Mouse (Mus musculus): ENCODE results near the gene Tsc22d2. TPM values are rescaled to one million over a fixed set of nuclear protein-coding genes. Genes with fewer than 3 reads are reported as not detected.
"Not testable (repeated sequence)": the region's sequence is repeated elsewhere in the genome, so short reads cannot be mapped to it uniquely, and the experiment has no call there.

Tsc22d2 gene
- total RNA-seq, 2 experiments from 2014 or later, result 35.9 to 36.8 TPM

- no peak for DNase-seq (ENCODE audit: low spot score in 2 of 2)
- intact Hi-C loops (cut with DNase I), result loop anchor here (5.0 kb wide), 2 partner anchors 257 to 572 kb away; partner anchors contain the start of gene Pfn2
Observed at GRCm38 (mm10) chr3:58418724-58419705, 4.5 kb downstream of the Tsc22d2 start.

- no peak for DNase-seq (ENCODE audit: low spot score in 2 of 2)
- intact Hi-C loops (cut with DNase I), result no loop called here
Observed at GRCm38 (mm10) chr3:58428861-58429260, 14.3 kb downstream of the Tsc22d2 start.

GRCm38 (mm10) chr3:58434414-58434813, 19.9 kb downstream of the Tsc22d2 start:
- DNase-seq (ENCODE audit: low spot score in 2 of 2), result no peak
- intact Hi-C loops (cut with DNase I), result no loop called here

GRCm38 (mm10) chr3:58448230-58448629, 33.7 kb downstream of the Tsc22d2 start:
- DNase-seq (ENCODE audit: low spot score in 2 of 2), result no peak
- intact Hi-C loops (cut with DNase I), result no loop called here

- no peak for DNase-seq (ENCODE audit: low spot score in 2 of 2)
- intact Hi-C loops (cut with DNase I), result no loop called here
Observed at GRCm38 (mm10) chr3:58449487-58449886, 35.0 kb downstream of the Tsc22d2 start.

- no peak for DNase-seq (ENCODE audit: low spot score in 2 of 2)
- intact Hi-C loops (cut with DNase I), result no loop called here
Observed at GRCm38 (mm10) chr3:58454414-58455205, 40.1 kb downstream of the Tsc22d2 start.

GRCm38 (mm10) chr3:58455255-58455654, 40.7 kb downstream of the Tsc22d2 start:
- intact Hi-C loops (cut with DNase I), result no loop called here
- no peak for DNase-seq (ENCODE audit: low spot score in 2 of 2)

GRCm38 (mm10) chr3:58469655-58470437, 55.3 kb downstream of the Tsc22d2 start:
- intact Hi-C loops (cut with DNase I), result no loop called here

GRCm38 (mm10) chr3:58475298-58475697, 60.8 kb downstream of the Tsc22d2 start:
- DNase-seq (ENCODE audit: low spot score in 2 of 2); intact Hi-C loops (cut with DNase I): not testable (repeated sequence)

More at GRCm38 (mm10) chr3:58469655-58470437, 55.3 kb downstream of the Tsc22d2 start:
- DNase-seq (ENCODE audit: low spot score in 2 of 2), result no peak

- DNase-seq (ENCODE audit: low spot score in 2 of 2), result no peak
- intact Hi-C loops (cut with DNase I), result no loop called here
Observed at GRCm38 (mm10) chr3:58478755-58479455, 64.4 kb downstream of the Tsc22d2 start.

- intact Hi-C loops (cut with DNase I), result no loop called here
Observed at GRCm38 (mm10) chr3:58485883-58486282, 71.4 kb downstream of the Tsc22d2 start.

GRCm38 (mm10) chr3:58487121-58487520, 72.6 kb downstream of the Tsc22d2 start:
- no peak for DNase-seq (ENCODE audit: low spot score in 2 of 2)
- intact Hi-C loops (cut with DNase I), result no loop called here

More at GRCm38 (mm10) chr3:58485883-58486282, 71.4 kb downstream of the Tsc22d2 start:
- DNase-seq (ENCODE audit: low spot score in 2 of 2), result no peak

GRCm38 (mm10) chr3:58487999-58488775, 73.7 kb downstream of the Tsc22d2 start:
- intact Hi-C loops (cut with DNase I), result no loop called here
- no peak for DNase-seq (ENCODE audit: low spot score in 2 of 2)

GRCm38 (mm10) chr3:58490787-58491186, 76.3 kb downstream of the Tsc22d2 start:
- DNase-seq (ENCODE audit: low spot score in 2 of 2), result peak in 1 of 2 experiments; percentile 27
- intact Hi-C loops (cut with DNase I), result loop anchor here (1.0 to 2.0 kb wide), 2 partner anchors 73 to 326 kb away; no protein-coding TSS in a partner anchor

- DNase-seq (ENCODE audit: low spot score in 2 of 2), result peak; percentile 15 to 24
- intact Hi-C loops (cut with DNase I), result no loop called here
Observed at GRCm38 (mm10) chr3:58493621-58494020, 79.1 kb downstream of the Tsc22d2 start.

GRCm38 (mm10) chr3:58501961-58502360, 87.4 kb downstream of the Tsc22d2 start:
- no peak for DNase-seq (ENCODE audit: low spot score in 2 of 2)
- intact Hi-C loops (cut with DNase I), result no loop called here

GRCm38 (mm10) chr3:58503720-58504333, 89.3 kb downstream of the Tsc22d2 start:
- intact Hi-C loops (cut with DNase I), result no loop called here
- no peak for DNase-seq (ENCODE audit: low spot score in 2 of 2)

GRCm38 (mm10) chr3:58504676-58505075, 90.2 kb downstream of the Tsc22d2 start:
- DNase-seq (ENCODE audit: low spot score in 2 of 2), result no peak
- intact Hi-C loops (cut with DNase I), result no loop called here

All from left cerebral cortex, postnatal 36 days (tissue).